Mouse (Mus musculus) cortical plate, adult 2 months (tissue): ENCODE measurements around the gene Banf1. TPM values are rescaled to one million over a fixed set of nuclear protein-coding genes. Genes with fewer than 3 reads are reported as not detected.
"Not testable (repeated sequence)": the region's sequence is repeated elsewhere in the genome, so short reads cannot be mapped to it uniquely, and the experiment has no call there.

Experiments used
- H3K27ac ChIP-seq: fragments of 200-500 bp; 2 replicates; pipeline ENCODE4 v1.5.1; 2012; ENCODE audit warnings: low read length, control low read depth, inconsistent platforms; ENCODE audit not compliant: insufficient read depth
- H3K4me1 ChIP-seq: fragments of 200-500 bp; 2 replicates; pipeline ENCODE4 v1.6.1; 2011; ENCODE audit warnings: low read length; ENCODE audit not compliant: control insufficient read depth, insufficient read depth
- H3K4me3 ChIP-seq: fragments of 200-500 bp; 2 replicates; pipeline ENCODE4 v1.5.1; 2011; ENCODE audit warnings: mild to moderate bottlenecking, low read length, control low read depth; ENCODE audit not compliant: insufficient read depth
- CTCF ChIP-seq: fragments of 200-500 bp; IDR thresholded peaks from 2 replicates; pipeline ENCODE4 v1.5.1; 2011; ENCODE audit warnings: mild to moderate bottlenecking, control low read depth, low read length; ENCODE audit not compliant: insufficient read depth; ENCODE audit errors: extremely low read depth
- POLR2A ChIP-seq: fragments of 200-500 bp; IDR thresholded peaks from 2 replicates; pipeline ENCODE4 v1.6.1; 2011; ENCODE audit warnings: mild to moderate bottlenecking, low read length, control low read depth; ENCODE audit not compliant: insufficient read depth; ENCODE audit errors: extremely low read depth
- polyA plus RNA-seq: library from polyadenylated mRNA; depleted of rRNA; stranded (reverse); fragments of >200 nt; gene quantifications from 2 replicates; pipeline ENCODE4 v1.2.3, GENCODE M21; 2012; rRNA removed

Banf1 gene
- 92.0 and 104 TPM in 2 replicates for polyA plus RNA-seq

DNA sequence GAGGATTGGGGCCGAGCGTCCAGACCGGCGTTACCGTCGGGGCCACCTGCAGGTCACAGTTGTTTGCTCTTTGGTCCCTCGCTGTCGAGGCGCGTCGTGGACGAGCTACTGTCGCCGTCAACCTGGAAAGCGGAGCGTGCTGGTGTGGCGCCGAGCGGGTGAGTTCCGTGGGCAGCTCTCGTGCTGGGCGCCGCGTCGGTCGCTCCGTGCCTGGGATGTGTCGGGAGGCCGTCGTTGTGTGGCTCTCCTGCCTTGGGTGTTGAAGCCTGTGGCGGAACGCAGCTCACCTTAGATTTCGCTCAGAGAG lies at the start of gene Banf1:
Gene Banf1, minus strand, starts transcription at position 116 of the 307 bp plus-strand sequence.
- H3K27ac ChIP-seq = peak within 1 kb of the TSS; percentile 69
- TF ChIP-seq CTCF (no peak), POLR2A (no peak)
- peaks cover 2% of the 10 kb centered on the region; the same call in 1 of the 2 replicates for H3K4me1 ChIP-seq
- H3K4me3 ChIP-seq = peak within 1 kb of the TSS; percentile 96

DNA sequence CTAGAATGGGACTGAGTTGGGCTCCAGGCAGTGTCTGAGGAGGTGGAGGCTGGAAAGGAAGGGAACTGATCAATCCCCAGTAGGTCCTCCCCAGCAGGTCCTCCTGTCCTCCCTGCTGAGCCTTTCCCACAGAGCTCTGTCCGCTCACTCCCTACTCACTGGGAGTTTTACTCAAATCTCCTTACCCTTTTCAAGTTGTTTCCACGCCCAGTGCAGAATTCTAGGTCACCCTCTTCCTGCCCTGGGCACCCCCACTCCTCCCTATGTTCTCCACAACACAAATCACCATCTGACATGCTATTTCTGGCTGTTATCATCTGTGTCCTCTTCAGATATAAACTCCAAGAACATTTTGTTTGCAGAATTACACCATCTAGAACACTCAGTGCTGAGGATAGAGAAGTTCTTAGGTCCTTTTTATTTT lies 47.6 kb upstream of the Banf1 start:
- H3K4me1 ChIP-seq = no peaks in the 10 kb centered on the region
- H3K27ac ChIP-seq = no peak overlapping the region
- H3K4me3 ChIP-seq = no peak overlapping the region
- no peak for TF ChIP-seq CTCF
- no peak for TF ChIP-seq POLR2A

DNA sequence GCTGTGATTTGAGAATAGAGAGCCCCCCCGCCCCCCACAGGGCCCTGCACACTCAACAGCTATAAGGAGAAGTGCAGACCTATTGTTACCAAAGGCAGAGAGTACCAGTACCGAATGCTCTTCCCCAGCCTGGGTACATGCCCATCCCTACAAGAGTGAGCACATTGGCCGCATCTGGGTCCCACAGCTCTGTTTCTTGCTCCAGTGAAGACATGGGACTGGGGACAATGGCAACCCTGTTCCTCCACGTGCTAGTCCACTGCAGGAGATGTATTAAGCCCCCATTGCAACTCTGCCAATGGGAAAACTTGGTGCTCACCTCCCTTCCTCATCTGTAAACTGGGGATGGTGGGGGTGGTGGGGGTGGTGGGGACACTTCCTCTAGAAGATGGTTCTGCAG lies 46.9 kb upstream of the Banf1 start:
- Histone ChIP-seq H3K4me3 (no peak overlapping the region), H3K4me1 (no peaks in the 10 kb centered on the region), H3K27ac (no peak overlapping the region)
- no peak for TF ChIP-seq POLR2A

DNA sequence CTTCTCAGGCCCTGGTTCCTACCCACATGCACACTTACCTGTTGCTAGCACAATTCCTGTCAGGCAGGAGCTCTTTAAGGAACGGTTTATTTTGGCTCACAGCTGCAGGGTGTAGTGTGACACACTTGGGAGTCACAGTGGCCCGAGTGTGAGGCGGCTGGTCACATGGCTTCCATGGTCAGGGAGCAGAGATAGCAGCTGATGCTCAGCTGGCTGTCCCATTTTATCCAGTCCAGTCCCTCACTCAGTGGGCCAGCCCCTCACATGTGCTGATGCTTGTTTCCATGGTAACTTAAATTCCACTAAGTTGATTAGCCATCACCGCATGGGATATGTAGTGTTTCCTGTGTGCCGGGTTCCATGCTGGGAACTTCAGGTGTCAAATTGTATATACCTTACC lies 45.0 kb upstream of the Banf1 start:
- TF ChIP-seq CTCF = no peak
- no peak for TF ChIP-seq POLR2A

DNA sequence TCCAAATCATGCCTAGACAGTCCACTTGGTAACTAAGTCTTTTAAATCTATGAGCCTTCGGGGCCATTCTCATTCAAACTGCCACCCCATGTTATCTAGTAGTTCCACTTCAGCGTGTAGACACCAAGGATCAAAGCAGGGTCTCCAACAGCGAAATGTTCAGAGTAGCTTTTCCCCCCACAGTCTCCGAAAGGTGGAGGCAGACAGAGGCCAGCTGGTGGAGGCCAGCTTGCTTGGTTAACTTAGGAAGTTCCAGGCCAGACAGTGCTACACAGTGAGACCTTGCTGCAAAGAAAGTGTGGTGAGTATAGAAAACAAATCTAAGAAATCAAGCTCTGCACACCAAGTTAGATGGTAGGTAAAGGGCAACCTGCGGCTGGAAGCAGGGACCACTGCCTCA lies 43.7 kb upstream of the Banf1 start:
- TF ChIP-seq CTCF = no peak
- TF ChIP-seq POLR2A = no peak
- H3K4me3 ChIP-seq = no peak overlapping the region

More for the DNA sequence above, 45.0 kb upstream of the Banf1 start:
- no peak overlapping the region for H3K4me3 ChIP-seq
- H3K27ac ChIP-seq = no peak overlapping the region
- no peaks in the 10 kb centered on the region for H3K4me1 ChIP-seq

DNA sequence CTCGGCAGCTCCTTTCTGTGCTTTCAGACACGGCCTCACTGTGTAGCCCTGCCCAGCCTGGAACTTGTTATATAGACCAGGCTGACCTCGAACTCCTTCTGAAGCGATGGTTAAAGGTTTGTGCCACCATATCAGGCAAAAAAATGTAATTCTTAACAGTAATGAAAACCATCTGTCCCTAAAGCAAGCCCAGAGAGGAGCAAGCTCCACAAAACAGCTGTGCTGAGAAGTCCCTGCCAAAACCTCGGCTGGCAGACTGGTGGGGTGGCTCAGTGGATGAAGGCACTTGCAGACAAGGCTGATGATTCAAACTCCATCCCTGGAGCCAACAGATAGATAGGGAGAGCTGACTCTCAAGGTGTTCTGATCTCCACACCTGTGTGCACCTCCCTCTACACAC lies 42.1 kb upstream of the Banf1 start:
- Histone ChIP-seq H3K4me1 (peaks cover 3% of the 10 kb centered on the region; the same call in 1 of the 2 replicates), H3K4me3 (no peak overlapping the region), H3K27ac (0 out of 2 replicates have a peak overlapping the region, but pooled peaks have one; percentile 28)
- TF ChIP-seq CTCF (no peak), POLR2A (no peak)

More for the DNA sequence above, 43.7 kb upstream of the Banf1 start:
- Histone ChIP-seq H3K4me1 (peaks cover 3% of the 10 kb centered on the region; the same call in 1 of the 2 replicates), H3K27ac (no peak overlapping the region)

DNA sequence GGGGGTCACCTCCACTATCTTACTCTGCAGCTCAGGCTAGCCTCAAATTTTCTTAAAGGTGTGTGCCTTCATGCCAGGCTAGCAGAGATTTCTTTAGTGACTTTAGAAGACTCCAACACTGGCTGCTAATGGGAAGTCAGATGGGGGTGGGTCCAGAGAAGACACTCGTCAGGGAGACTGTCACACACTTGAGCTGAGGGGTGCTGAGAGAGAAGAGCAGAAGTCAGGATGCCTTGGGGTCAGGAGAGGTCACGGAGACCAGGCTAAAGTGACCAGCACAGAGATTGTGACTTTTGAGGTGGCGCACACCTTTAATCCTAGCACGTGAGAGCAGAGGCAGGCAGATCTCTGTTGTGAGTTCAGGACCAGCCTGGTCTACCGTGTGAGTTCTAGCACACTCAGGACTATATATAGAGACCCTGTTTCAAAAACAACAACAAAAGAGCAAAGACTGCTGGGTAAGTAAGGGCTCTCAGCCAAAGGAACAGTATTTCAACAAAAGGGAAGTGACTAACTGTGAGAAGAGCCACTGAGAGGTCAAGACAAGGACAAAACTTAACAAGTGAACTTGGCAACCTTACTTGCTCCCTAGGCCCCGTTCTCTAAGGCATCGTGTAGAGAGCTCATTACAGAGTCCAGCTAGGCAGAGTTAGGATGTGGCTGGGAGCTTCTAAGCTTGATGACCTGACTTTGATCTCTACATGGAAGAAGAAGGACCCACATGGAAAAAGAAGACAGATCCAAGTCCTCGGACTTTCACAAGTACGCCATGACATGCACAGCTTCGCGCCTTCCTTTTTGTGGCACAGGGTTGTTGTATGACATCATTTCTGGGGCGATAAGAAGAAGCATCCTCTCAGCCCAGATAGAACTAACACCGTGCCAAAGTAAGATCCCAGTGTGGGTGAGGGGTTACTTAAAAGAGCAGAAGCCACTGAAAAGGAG lies 41.4 kb upstream of the Banf1 start:
- Histone ChIP-seq H3K4me1 (peaks cover 3% of the 10 kb centered on the region; the same call in 1 of the 2 replicates), H3K27ac (0 out of 2 replicates have a peak overlapping the region, but pooled peaks have one; percentile 28), H3K4me3 (no peak overlapping the region)
- TF ChIP-seq POLR2A = no peak
- no peak for TF ChIP-seq CTCF

DNA sequence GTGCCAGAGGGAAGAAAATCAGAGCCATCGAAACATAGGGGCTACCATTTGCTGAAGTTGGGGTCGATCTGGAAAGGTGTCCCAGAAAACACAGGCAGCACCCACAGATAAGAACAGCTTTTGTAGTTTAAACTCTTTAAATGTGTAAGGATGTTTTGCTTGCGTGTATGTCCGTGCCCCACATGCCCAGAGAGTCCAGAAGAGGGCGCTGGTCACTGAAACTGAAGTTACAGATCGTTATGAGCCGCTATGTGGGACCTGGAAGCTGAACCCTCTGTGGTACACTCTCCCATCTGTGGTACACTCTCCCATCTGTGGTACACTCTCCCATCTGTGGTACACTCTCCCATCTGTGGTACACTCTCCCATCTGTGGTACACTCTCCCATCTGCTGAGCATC lies 40.2 kb upstream of the Banf1 start:
- peak overlapping the region; percentile 87 for H3K27ac ChIP-seq
- H3K4me1 ChIP-seq = peaks cover 3% of the 10 kb centered on the region; the same call in 1 of the 2 replicates
- TF ChIP-seq POLR2A (no peak), CTCF (peak; percentile 61)
- peak overlapping the region; percentile 64 for H3K4me3 ChIP-seq

DNA sequence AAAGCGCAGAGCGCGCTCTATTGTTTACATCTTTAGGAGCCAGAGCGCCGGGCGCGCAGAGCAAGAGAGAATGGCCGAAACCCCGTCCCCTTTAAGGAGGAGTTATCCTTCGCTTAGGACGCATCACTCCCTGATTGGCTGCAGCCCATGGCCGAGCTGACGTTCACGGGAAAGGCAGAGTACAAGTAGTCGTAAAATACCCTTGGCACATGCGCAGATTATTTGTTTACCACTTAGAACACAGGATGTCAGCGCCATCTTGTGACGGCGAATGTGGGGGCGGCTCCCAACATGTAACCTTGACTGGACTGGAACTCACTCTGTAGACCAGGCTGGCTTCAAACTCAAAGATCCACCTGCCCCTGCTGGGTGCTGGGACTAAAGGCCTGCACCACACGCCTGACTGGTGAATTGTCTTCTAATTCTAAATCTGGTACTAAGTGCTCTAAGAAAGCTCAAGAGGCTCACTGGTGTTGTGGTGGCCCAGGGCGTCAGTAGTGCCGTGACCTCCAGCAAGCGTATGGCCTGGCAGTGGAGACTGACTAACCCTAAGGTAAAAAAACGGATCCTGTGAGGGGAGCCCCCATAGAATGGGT lies 39.7 kb upstream of the Banf1 start:
- Histone ChIP-seq H3K4me3 (peak overlapping the region; percentile 64), H3K27ac (peak overlapping the region; percentile 87)
- TF ChIP-seq POLR2A = peak; percentile 80
- not testable (repeated sequence) for H3K4me1 ChIP-seq
